Mouse (Mus musculus): Measurements from ENCODE around the gene Rbp7. TPM values are rescaled to one million over a fixed set of nuclear protein-coding genes. Genes with fewer than 3 reads are reported as not detected.

Gene Rbp7
- 26.2 TPM for polyA plus RNA-seq (2014; fragmentation: Illumina TruSeq; extraction: RNeasy Lipid Tissue Mini Kit (QIAGEN cat#74804); ENCODE audit: low read depth, low replicate concordance)

DNA sequence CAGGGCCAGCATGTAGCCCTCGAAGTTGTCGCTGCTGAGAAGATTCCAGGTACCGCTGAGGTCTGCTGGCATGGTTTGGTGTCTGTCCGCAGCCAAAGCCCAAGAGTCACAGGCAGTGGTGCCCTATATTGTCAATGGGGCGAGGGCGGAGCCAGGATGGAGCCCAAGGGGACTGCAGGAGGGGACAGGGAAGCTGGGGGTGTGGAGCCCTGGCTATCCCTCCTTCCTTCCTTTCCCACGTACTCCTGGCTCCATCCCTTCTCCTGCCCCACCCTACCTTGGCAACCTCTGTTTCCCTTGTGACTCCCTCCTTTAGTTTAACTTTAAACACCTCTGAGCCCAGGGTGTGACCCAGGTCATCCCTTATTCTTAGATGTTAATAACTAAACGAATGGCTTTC lies at the start of gene Rbp7:
TSS of gene Rbp7 (minus strand) at position 100 of the 400 bp plus-strand sequence.

DNA sequence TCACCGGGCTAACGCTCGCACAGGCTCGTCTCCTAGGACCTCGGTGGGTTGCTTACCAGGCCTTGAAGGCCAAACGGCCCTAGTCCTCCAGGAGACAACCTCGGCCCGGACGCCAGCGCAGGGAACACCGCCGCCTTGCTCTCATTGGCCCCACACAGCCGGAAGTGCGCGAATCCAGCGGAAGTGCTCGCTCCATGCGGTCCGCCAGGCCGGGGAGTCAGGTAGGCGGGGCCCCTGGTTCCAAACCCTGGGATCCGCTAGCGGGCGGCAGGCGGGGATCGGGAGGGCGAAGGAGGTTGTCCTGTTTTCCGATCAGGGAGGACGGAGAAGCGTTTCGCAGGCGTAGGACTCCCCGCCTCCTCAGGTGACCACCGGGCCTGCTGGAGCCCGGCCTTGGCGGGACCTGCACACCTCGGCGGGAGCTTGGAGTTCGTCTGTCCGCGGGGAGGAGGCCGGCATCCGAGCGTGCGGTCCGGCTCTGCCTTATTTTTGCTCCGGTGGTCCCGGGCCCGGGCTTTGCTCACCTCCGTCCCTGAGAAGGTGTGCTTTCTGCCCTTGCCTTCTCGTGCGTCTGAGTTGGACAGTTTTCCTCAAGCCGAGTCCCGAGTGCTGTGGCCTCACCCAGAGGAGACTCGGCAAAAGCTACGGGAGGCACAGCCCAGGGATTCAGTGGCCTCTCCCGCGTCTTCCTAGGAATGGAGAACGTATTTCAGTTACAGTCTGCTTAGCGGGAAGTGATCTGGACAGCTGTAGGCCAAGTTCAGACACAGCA lies 30.5 kb upstream of the Rbp7 start, which contains the start of the genes Nmnat1 and Lzic:
TSS of gene Nmnat1 (minus strand) at position 150 of the 772 bp plus-strand sequence.
TSS of gene Lzic (plus strand) at position 177 of the 772 bp plus-strand sequence.

DNA sequence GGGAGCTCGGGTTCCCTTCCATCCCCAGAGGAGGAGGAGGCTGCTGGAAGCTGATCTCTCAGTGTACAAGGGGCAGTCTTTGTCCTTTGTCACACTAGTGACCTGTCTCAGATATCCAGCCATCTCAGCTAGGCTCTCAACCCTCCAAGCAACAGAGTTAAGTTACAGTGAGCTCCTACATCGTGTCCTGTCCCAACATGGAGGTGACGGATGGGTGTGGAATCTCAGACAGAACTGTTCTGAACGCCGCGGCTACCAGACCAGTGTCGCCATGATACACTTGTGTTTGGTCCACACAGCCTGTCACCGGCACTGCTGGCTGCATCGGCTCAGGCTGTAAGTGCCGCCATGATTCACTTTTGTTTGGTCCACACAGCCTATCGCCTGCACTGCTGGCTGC lies 22.3 kb upstream of the Rbp7 start, which contains the start of gene Tmem274:
TSS of gene Tmem274 (plus strand) at position 301 of the 400 bp plus-strand sequence.

DNA sequence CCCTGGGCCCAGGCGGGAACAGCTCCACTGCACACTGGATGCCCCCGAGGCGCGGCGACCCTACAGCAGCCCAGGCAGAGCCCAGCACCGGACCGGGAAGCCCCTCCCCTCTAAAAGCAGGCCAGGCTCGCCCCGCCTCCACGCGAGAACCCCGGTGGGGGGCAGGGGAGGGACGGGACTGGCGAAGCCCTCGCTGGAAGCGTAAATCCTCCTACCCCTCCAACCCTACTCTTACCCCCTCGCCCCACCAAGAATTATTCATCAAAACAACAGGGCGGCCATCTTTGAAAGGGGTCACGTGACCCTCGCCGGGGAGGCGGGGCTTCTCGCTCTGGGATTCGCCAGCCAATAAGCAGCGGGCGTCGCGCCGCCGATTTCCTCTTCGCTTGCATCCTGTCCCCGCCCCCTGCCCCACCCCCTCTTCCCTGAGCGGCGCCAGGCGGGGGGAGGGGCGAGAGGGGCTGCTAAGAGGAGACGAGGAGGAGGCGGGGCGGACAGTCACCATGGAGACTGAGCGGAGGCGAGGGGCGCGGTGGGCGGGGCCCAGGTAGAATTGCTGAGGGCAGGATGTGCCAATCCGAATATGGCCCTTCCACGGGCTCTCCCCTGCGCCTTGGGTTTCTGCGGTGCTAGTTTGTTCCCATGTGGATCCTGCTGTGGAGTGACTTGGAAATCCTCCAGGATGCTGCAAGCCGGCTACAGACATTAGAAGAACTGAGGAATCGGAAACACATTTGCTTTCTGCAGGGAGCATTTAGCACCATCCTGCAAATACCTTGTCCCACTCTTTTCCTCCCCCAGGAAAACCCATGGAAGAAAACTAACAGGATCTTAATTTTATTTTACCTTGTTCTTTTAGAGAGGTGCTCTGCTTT lies 28.2 kb downstream of the Rbp7 start, which contains the start of gene Ube4b:
TSS of gene Ube4b (minus strand) at position 425 of the 875 bp plus-strand sequence.

Other genes with a start within 250 kb of the Rbp7 start
- gene Kif1b, start 147.3 kb downstream of the Rbp7 start, polyA plus RNA-seq (2014; fragmentation: Illumina TruSeq; extraction: RNeasy Lipid Tissue Mini Kit (QIAGEN cat#74804); ENCODE audit: low read depth, low replicate concordance), result 86.7 TPM
- gene Ube4b, start 28.2 kb downstream of the Rbp7 start, polyA plus RNA-seq (2014; fragmentation: Illumina TruSeq; extraction: RNeasy Lipid Tissue Mini Kit (QIAGEN cat#74804); ENCODE audit: low read depth, low replicate concordance), result 37.9 TPM
- gene Tmem274, start 22.4 kb upstream of the Rbp7 start, polyA plus RNA-seq (2014; fragmentation: Illumina TruSeq; extraction: RNeasy Lipid Tissue Mini Kit (QIAGEN cat#74804); ENCODE audit: low read depth, low replicate concordance), result not detected
- 32.1 TPM for gene Nmnat1, start 30.2 kb upstream of the Rbp7 start, polyA plus RNA-seq (2014; fragmentation: Illumina TruSeq; extraction: RNeasy Lipid Tissue Mini Kit (QIAGEN cat#74804); ENCODE audit: low read depth, low replicate concordance)
- gene Lzic, start 30.3 kb upstream of the Rbp7 start, polyA plus RNA-seq (2014; fragmentation: Illumina TruSeq; extraction: RNeasy Lipid Tissue Mini Kit (QIAGEN cat#74804); ENCODE audit: low read depth, low replicate concordance), result 40.7 TPM
- 20.2 TPM for gene Ctnnbip1, start 63.3 kb upstream of the Rbp7 start, polyA plus RNA-seq (2014; fragmentation: Illumina TruSeq; extraction: RNeasy Lipid Tissue Mini Kit (QIAGEN cat#74804); ENCODE audit: low read depth, low replicate concordance)
- 48.0 TPM for gene Clstn1, start 131.5 kb upstream of the Rbp7 start, polyA plus RNA-seq (2014; fragmentation: Illumina TruSeq; extraction: RNeasy Lipid Tissue Mini Kit (QIAGEN cat#74804); ENCODE audit: low read depth, low replicate concordance)
- gene Pik3cd, start 247.6 kb upstream of the Rbp7 start, polyA plus RNA-seq (2014; fragmentation: Illumina TruSeq; extraction: RNeasy Lipid Tissue Mini Kit (QIAGEN cat#74804); ENCODE audit: low read depth, low replicate concordance), result 2.7 TPM

Measured in heart, adult 10 weeks (tissue).